Mouse (Mus musculus) left cerebral cortex, postnatal 25 days (tissue): ENCODE results near the gene Cby1. TPM values are rescaled to one million over a fixed set of nuclear protein-coding genes. Genes with fewer than 3 reads are reported as not detected.
"Not testable (repeated sequence)": the region's sequence is repeated elsewhere in the genome, so short reads cannot be mapped to it uniquely, and the experiment has no call there.

Source experiments
- DNase-seq, 2 experiments: peaks; one replicate each; pipeline ENCODE4 v3.0.0; 2022; ENCODE audit warnings: low spot score in 2 of 2, mixed read lengths in 1 of 2
- intact Hi-C: fragments of 180-260 bp; cut with DNase I; formaldehyde crosslinking; loops from one replicate; pipeline ENCODE4 v1.15.1; 2025
- total RNA-seq, 2 experiments: library from RNA; stranded (reverse); gene quantifications; 2 replicates each; pipeline ENCODE4 v1.2.3; 2021

The Cby1 gene
- total RNA-seq, 2 experiments from 2014 or later = 51.2 to 53.6 TPM

- intact Hi-C loops = no loop called here
Observed at GRCm38 (mm10) chr15:79670972-79671299, 11.9 kb downstream of the Cby1 start.

GRCm38 (mm10) chr15:79671828-79672348 lies 12.9 kb downstream of the Cby1 start:
- intact Hi-C loops, DNase-seq: not testable (repeated sequence)

More at GRCm38 (mm10) chr15:79670972-79671299, 11.9 kb downstream of the Cby1 start:
- no peak for DNase-seq

- no peak for DNase-seq
- intact Hi-C loops = no loop called here
Observed at GRCm38 (mm10) chr15:79677936-79678335, 18.9 kb downstream of the Cby1 start.

GRCm38 (mm10) chr15:79681973-79682372 lies 23.0 kb downstream of the Cby1 start:
- intact Hi-C loops = no loop called here
- DNase-seq = no peak

GRCm38 (mm10) chr15:79683146-79683545 lies 24.1 kb downstream of the Cby1 start:
- intact Hi-C loops = no loop called here
- no peak for DNase-seq

- peak; percentile 24 to 76 for DNase-seq
- intact Hi-C loops = no loop called here
Observed at GRCm38 (mm10) chr15:79683707-79684465, 24.9 kb downstream of the Cby1 start.

- intact Hi-C loops = no loop called here
- DNase-seq = no peak
Observed at GRCm38 (mm10) chr15:79684616-79685015, 25.6 kb downstream of the Cby1 start.

GRCm38 (mm10) chr15:79685141-79685641 lies 26.2 kb downstream of the Cby1 start:
- DNase-seq = no peak
- intact Hi-C loops = no loop called here

GRCm38 (mm10) chr15:79686046-79686869 lies 27.3 kb downstream of the Cby1 start:
- intact Hi-C loops = no loop called here
- DNase-seq = peak; percentile 30 to 54

GRCm38 (mm10) chr15:79687175-79687574 lies 28.2 kb downstream of the Cby1 start:
- DNase-seq = no peak
- intact Hi-C loops = no loop called here

- intact Hi-C loops = loop anchor here (1.0 kb wide), 1 partner anchor 28 kb away; the partner anchor contains the start of gene Cby1
- peak; percentile 96 to 97 for DNase-seq
Observed at GRCm38 (mm10) chr15:79687646-79688267, 28.8 kb downstream of the Cby1 start, which contains the start of gene Josd1. Gene Josd1, minus strand, starts transcription at chr15:79687919.

GRCm38 (mm10) chr15:79688268-79688956 lies 29.4 kb downstream of the Cby1 start:
- no peak for DNase-seq
- intact Hi-C loops = loop anchor here (1.0 kb wide), 1 partner anchor 29 kb away; the partner anchor contains the start of gene Cby1

GRCm38 (mm10) chr15:79689662-79690425 lies 30.8 kb downstream of the Cby1 start:
- intact Hi-C loops = no loop called here
- DNase-seq = no peak

GRCm38 (mm10) chr15:79690426-79691022 lies 31.5 kb downstream of the Cby1 start, which contains the start of gene Gtpbp1:
Gene Gtpbp1, plus strand, starts transcription at chr15:79690845.
- peak; percentile 99 to 100 for DNase-seq
- intact Hi-C loops = no loop called here

- intact Hi-C loops = no loop called here
- DNase-seq = no peak
Observed at GRCm38 (mm10) chr15:79691023-79691508, 32.1 kb downstream of the Cby1 start.

- intact Hi-C loops = no loop called here
- DNase-seq = no peak
Observed at GRCm38 (mm10) chr15:79692334-79692733, 33.3 kb downstream of the Cby1 start.

GRCm38 (mm10) chr15:79693740-79694139 lies 34.7 kb downstream of the Cby1 start:
- no peak for DNase-seq
- intact Hi-C loops = no loop called here

GRCm38 (mm10) chr15:79694512-79694911 lies 35.5 kb downstream of the Cby1 start:
- intact Hi-C loops = no loop called here
- no peak for DNase-seq
